Mouse (Mus musculus): ENCODE results near the gene Kank2.
"Not testable (repeated sequence)": the region's sequence is repeated elsewhere in the genome, so short reads cannot be mapped to it uniquely, and the experiment has no call there.

The Kank2 gene

GRCm38 (mm10) chr9:21784517-21785307, 13.8 kb downstream of the Kank2 start:
- in situ Hi-C loops (cut with MboI, MseI): no loop called here

- in situ Hi-C loops (cut with MboI, MseI): no loop called here
Measured at GRCm38 (mm10) chr9:21781657-21782468, 16.7 kb downstream of the Kank2 start.

- in situ Hi-C loops (cut with MboI, MseI): no loop called here
Measured at GRCm38 (mm10) chr9:21777726-21778125, 20.8 kb downstream of the Kank2 start.

- in situ Hi-C loops (cut with MboI, MseI): no loop called here
Measured at GRCm38 (mm10) chr9:21774353-21774752, 24.2 kb downstream of the Kank2 start.

DNA sequence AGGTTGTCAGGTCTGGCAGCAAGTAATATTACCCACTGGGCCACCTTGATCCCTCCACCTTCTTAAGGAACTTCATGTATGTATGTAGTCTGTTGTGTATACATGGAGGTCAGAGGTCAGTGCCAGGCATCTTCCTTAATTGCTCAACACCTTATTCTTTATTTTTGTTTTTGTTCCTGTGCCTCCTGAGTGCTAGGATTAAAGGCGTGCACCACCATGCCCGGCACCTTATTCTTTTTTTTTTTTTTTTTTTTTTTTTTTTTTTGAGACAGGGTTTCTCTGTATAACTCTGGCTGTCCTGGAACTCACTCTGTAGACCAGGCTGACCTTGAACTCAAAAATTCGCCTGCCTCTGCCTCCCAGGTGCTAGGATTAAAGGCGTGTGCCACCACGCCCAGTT, 25.1 kb downstream of the Kank2 start:
- in situ Hi-C loops (cut with MboI, MseI): not testable (repeated sequence)

DNA sequence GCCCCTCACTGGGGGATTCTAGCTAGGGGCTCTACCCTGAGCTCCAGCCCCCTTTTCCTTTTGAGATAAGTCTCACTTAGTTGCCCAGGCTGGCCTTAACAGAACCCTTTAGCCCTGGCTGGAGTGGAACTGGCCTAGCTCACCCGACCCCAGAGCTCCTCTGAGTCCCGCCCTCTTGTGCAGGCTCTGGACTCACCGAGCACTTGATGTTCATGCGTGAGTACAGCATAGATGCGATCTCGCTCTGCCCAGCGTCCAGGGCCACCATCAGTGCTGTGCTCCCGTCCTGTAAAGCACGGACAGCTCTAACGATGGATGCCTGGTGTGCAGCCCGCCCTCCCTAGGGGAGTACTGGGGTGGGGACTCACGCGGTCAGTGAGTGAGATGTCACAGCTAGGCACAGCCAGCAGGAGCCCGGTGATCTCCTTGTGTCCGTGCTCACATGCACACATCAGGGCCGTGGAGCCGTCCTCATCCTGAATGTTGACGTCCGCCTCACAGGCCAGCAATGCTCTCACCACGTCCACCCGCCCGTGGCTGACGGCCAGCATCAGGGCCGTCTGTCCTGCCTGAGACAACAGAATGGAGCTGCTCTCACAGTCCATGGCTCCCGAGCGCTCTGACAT, 28.9 kb downstream of the Kank2 start:
- in situ Hi-C loops (cut with MboI, MseI): no loop called here

DNA sequence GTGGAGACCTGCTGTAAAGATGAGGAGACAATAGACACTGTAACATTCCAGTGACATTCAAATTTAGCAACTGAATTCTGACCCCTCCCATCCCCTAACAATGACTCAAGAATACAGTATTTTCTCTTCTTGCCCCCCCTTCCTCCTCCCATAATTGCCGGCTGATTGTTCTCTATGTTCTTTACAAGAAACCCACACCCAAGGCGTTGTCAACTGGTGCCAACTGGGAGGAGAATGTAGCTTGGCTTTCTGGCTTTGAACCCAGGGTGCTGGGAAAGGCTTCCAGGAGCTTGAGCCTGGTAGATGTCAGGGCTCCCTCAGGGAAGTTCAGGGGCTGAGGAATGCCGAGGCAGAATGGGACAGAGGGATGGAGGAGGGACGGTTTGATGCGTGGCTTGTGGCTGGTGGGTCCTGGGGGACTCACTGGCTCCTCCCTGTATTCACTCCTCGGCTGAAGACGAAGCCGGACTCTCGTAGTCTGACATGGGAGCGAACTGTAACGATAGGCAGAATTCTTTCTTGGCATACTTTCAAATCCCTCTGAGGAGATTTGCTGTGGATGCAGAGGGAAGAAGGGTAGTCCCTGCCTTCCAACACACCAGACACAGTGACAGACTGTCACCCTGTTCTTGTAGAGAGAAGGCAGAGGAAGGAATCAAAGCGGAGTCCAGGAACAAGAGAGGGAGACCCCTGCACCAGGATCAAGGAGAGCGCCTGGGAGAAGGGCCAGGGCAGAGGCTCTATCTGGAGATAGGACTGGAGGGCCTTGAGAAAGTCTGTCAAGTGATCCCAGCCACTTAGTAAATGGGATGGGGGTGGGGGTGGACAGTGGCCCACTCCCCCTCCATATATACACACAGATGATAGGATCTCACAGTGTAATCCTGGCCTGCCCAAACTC, 29.8 kb downstream of the Kank2 start:
- in situ Hi-C loops (cut with MboI, MseI): no loop called here

- in situ Hi-C loops (cut with MboI, MseI): no loop called here
Measured at GRCm38 (mm10) chr9:21767896-21768295, 30.6 kb downstream of the Kank2 start.

DNA sequence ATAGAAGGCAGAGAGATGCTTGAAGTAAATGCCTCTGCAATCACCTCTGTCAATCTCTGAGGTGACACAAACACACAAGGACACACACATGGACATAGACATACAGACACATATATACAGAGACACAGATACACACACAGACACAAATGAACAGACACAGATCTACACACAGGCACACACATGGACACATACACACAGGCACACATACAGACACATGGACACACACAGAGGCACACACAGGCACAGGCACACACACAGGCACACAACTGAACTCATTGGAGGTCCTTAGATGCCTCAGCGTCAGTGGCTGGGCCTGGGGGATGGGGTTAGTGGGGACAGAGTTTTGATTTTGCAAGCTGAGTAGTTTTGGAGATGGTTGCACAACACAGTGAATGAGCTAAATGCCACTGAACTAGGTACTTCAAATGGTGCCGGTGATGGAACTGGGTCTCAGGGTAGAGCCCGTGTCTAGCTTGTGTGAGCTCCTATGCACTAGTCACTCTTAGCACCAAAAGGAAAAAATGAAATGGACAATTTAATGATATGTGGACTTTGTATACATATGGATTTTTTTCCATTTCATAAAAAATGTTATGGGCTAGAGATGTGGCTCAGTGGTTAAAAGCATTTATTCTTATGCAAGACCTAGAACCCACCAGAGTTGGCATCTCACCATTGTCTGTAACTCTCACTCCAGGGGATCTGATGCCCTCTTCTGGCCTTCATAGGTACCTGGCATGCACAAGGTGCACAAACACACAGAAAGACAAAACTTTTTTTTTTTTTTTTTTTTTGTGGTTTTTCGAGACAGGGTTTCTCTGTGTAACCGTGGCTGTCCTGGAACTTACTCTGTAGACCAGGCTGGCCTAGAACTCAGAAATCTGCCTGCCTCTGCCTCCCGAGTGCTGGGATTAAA, 34.2 kb downstream of the Kank2 start:
- in situ Hi-C loops (cut with MboI, MseI): no loop called here

GRCm38 (mm10) chr9:21762135-21762534, 36.4 kb downstream of the Kank2 start:
- in situ Hi-C loops (cut with MboI, MseI): no loop called here

DNA sequence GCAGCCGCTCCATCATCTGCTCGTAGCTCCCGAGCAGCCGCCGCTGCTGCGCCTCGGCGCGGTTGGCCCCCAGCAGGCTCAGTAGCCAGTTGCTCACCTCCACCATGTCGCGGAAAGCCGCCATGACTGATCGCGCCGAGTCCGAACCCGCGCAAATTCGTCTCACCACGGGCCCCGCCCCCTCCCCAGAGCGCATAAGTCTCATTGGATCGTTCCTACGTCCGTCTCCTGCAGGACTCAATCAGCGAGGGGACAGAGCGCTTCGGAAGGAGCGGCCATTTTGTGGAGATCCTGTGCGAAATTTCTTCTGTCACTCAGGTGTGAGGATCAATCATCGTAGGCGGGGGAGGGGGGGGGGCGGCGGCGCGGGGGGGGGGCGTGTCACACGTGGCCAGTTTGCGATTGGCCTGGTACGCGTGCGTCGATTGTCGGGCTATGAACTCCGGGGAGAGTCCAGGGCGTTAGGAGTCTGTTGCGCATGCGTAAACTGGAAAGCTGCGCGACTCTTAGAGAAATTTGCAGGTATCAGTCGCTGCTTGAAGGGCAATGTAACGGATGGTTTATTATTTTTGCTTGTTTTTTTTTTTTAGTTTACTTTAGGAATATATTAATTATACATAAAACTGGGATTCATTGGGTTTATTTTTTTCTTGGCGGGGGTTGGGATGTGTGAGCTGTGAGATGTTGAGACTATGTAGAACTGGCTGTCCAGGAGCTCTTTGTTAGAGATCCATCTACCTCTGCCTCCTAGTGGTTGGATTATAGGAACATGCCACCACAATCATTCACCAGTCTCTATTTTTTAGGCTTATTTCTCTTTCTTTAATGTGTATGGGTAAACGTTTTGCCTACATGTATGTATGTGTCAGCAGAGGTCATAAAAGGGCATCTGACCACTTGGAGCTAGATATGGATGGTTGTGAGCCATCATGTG, 38.1 kb downstream of the Kank2 start, which contains the start of gene Spc24:
Gene Spc24 (minus strand): TSS at position 149 of the 934 bp plus-strand sequence.
- in situ Hi-C loops (cut with MboI, MseI): no loop called here

- in situ Hi-C loops (cut with MboI, MseI): no loop called here
Measured at GRCm38 (mm10) chr9:21759718-21760117, 38.8 kb downstream of the Kank2 start.

DNA sequence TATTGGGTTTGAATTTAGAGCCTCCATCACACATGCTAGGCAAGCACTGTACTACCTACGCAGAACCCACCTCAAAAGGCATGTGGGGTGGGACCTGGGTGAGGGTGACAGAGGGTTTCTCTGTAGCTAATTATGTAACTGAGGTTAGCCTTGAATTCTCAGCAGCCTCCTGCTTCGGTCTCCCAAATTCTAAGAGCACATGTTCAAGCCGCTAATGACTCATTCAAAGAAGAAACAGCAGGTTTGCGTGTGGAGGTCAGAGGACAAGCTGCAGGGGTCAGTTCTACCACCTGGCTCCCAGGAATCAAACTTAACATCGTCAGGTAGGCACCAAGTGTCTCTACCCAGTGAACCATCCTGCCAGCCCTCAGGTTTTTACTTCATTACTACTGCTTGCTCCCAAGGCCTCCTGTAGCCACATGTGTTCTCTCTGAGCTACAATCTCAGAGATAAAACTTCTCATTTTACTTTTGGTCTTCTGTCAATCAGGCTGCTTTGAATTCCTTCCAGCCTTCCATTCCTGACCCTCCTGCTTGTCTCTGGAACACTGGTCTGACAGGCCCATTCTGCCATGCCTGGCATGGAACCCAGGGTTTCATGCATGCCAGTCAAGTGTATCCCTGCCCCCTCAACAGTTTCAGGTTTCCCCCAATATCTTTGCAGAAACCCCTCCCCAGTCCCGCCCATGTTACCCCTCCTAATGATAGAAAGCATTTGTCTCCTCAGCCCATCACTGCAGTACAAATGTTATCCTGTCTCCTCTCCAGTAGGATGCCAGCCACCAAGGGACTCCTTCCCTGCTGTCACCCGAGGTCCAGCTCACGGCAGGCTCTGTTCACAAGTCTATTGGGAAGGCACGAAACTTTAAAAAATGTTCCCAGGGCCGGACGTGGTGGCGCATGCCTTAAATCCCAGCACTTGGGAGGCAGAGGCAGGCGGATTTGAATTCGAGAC, 39.7 kb downstream of the Kank2 start:
- in situ Hi-C loops (cut with MboI, MseI): no loop called here

- in situ Hi-C loops (cut with MboI, MseI): no loop called here
Measured at GRCm38 (mm10) chr9:21754516-21755321, 43.8 kb downstream of the Kank2 start.

DNA sequence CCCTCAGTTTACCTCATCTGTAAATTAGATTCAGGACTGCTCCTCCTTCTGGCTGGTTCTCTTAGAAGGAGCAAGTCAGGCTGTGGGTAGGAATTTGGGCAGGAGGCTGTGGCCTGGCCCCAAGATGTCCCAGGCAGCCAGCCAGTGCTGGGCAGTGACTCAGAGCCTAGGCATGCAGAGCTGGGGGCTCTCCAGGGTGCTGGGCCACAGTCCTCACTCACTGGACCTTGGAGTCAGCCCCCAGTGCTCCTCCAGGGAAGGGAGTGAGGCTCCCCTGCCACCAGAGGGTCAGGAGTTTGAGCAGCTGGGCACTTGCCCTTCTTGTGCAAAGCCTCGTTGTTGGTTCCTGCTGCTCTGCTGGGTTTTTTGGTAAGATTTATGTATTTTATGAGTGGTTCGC, 44.5 kb downstream of the Kank2 start:
- in situ Hi-C loops (cut with MboI, MseI): no loop called here

DNA sequence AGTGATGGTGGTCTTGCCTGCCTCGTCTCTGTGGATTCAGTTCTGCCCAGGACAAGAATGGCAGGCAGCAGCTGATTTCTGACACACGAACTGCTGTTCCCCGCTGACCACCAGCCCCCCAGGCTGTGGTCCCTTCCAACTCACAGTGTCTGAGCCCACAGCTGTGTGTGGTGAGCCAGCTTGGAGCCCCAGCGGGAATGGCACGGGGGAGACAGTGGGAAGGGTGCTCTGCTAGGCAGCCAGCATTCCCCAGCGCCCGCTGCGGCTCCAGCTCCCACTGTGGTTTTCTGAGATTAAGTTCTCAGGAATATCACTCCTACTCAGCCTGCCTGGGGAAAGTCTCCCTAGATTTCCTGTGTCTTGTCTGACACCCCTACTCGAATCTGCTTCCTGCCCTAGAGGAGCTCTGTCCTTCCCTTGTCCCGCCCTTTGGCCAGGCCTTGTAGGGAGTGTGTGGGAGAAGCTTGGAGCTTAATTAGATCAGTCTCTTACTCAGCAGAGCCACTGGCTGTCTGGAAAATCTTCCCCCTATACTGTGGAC, 46.2 kb downstream of the Kank2 start:
- in situ Hi-C loops (cut with MboI, MseI): no loop called here

DNA sequence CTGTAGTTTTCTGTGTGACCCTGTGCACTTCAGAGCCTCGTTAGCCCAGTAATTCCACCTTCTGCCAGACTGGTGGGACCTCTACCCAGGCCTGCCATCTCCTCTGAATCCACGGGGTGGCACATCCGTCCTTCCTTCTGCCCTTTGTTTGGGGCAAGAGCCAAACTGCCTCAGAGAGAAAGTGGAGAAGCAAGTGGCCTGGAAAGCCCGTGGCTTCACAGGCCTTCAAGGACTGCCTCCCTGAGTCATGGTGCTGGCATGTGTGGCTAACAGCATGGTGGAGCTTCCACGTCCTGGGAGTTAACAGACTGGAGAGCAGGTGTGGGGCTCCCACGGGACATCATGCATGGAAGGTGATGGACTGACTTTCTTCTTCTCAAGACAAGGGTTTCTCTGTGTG, 47.2 kb downstream of the Kank2 start:
- in situ Hi-C loops (cut with MboI, MseI): no loop called here

Measured in T-helper 2 cell (primary cell).